Mouse (Mus musculus): ENCODE measurements around the gene Cyp27a1.

DNA sequence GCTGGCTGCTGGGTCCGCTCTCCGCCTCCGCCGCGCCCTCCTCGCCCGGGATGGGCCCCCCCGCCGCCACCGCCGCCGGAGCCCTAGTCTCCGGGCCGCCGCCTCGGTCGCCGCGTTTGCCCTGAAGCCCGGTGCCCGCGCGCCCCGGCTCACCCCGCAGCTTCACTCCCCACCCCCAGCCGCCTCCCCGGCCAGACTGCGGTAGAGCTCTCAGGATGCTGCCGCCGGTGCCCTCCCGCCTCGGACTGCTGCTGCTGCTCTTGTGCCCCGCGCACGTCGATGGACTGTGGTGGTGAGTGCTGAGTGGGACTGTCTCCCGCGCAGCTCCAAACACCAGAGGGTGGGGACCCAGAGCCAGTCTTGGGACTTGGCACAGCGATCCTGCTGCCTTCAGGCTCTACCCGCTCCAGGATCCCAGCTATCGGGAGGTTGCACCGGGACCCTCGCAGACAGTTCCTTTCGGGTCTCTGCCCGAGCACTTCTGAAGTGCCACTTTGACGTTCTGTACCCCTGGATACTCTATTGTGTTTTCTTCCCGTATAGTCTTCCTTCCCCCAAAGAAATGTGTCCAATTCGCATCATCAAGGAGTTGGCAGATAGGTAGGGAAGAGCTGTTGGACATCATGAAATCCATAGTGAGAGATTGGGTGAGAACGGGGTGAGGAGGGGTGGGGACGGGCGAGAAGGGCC, 58.7 kb downstream of the Cyp27a1 start:
- TF ChIP-seq GATA1 (IDR thresholded peaks at IDR 0.05; ENCODE audit: low read length) (no peak), TAL1 (IDR thresholded peaks at IDR 0.05; ENCODE audit: low read length) (no peak)
